Mouse (Mus musculus) liver, adult 2 months (tissue): Measurements from ENCODE around the gene Cyth4. TPM values are rescaled to one million over a fixed set of nuclear protein-coding genes. Genes with fewer than 3 reads are reported as not detected.

Experiments
- DNase-seq: peaks from one replicate; pipeline ENCODE4 v3.0.0-alpha.2; 2011; ENCODE audit warnings: low read depth, low spot score; ENCODE audit errors: extremely low read depth
- H3K27ac ChIP-seq: fragments of 200-500 bp; replicated peaks from 2 replicates; pipeline ENCODE4 v1.5.1; 2012; ENCODE audit warnings: low read depth, mild to moderate bottlenecking, control low read depth, inconsistent platforms, low read length; ENCODE audit not compliant: insufficient read depth
- H3K27me3 ChIP-seq: fragments of 200-500 bp; 2 replicates; pipeline ENCODE4 v1.6.1; 2012; ENCODE audit warnings: mild to moderate bottlenecking, moderate library complexity, low read length, inconsistent platforms; ENCODE audit not compliant: control insufficient read depth, insufficient read depth
- H3K36me3 ChIP-seq: fragments of 200-500 bp; 2 replicates; pipeline ENCODE4 v1.6.1; 2012; ENCODE audit warnings: low read length, inconsistent platforms; ENCODE audit not compliant: control insufficient read depth, insufficient read depth
- H3K4me1 ChIP-seq: fragments of 200-500 bp; 2 replicates; pipeline ENCODE4 v1.6.1; 2011; ENCODE audit warnings: low read length; ENCODE audit not compliant: control insufficient read depth, insufficient read depth
- H3K4me3 ChIP-seq: fragments of 200-500 bp; 2 replicates; pipeline ENCODE4 v1.5.1; 2011; ENCODE audit warnings: low read depth, mild to moderate bottlenecking, control low read depth, low read length, moderate library complexity; ENCODE audit not compliant: insufficient read depth
- H3K79me2 ChIP-seq: fragments of 200-500 bp; 2 replicates; pipeline ENCODE4 v1.6.1; 2012; ENCODE audit warnings: inconsistent platforms, mild to moderate bottlenecking, low read length, moderate library complexity; ENCODE audit not compliant: control insufficient read depth, insufficient read depth
- H3K9ac ChIP-seq: fragments of 200-500 bp; 2 replicates; pipeline ENCODE4 v1.6.1; 2012; ENCODE audit warnings: low read depth, mild to moderate bottlenecking, control low read depth, inconsistent platforms, low read length
- CTCF ChIP-seq: fragments of 200-500 bp; IDR thresholded peaks from 2 replicates; pipeline ENCODE4 v1.5.1; 2011; ENCODE audit warnings: low read depth, low read length, control low read depth
- POLR2A ChIP-seq: fragments of 200-500 bp; IDR thresholded peaks from 2 replicates; pipeline ENCODE4 v1.6.1; 2011; ENCODE audit warnings: low read length, control low read depth; ENCODE audit not compliant: insufficient read depth; ENCODE audit errors: extremely low read depth
- WGBS: fragments of 180-500 bp; shearing (Covaris S2); methylation state at CpG from one replicate; pipeline ENCODE4 v1.1.7; 2018; 5-methylcytosine and 5-hydroxymethylcytosine counted together
- polyA plus RNA-seq: library from polyadenylated mRNA; depleted of rRNA; stranded (reverse); fragments of >200 nt; gene quantifications from 2 replicates; pipeline ENCODE4 v1.2.3, GENCODE M21; 2012
- total RNA-seq: library from RNA; depleted of rRNA; stranded (reverse); fragments of >200 nt; gene quantifications from 2 replicates; pipeline ENCODE4 v1.2.3, GENCODE M21; 2014

The Cyth4 gene
- total and polyA plus RNA-seq, 2 experiments, result 4.7 to 5.7 TPM

DNA sequence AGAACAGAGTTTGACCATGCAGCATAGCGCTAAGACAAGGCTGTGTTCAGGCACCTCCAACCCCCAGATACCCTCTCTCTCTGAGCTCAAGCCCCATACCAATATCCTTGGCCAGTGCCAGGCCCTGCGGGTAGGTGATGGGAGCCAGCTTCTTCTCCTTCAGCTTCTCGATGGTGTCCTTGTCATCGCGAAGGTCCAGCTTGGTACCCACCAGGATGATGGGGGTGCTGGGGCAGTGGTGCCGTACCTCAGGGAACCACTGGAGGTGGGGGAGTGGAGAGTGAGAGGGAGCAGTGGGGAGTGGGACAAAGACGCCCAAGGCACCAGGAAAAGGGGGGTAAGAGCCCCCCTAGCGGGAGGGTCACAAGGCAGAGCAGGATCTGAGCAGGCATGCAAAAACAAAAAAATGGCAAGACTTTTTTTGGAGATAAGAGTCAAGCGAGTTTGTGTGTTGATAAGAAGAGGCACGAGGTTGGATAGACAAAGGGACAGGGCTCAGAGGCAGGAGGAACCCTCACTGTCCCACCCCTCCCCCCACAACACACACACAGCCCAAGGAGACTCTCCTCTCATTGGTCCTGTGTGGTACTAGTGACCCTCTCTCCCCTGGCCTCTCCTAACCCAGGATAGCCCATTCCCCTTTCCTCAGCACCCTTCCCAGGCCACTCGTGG lies 31.9 kb upstream of the Cyth4 start:
- TF ChIP-seq CTCF (no peak), POLR2A (no peak)
- WGBS, result 74% methylated on average over 11 of the region's 11 CpGs
- H3K27me3 ChIP-seq, result no peaks in the 10 kb centered on the region
- no peak overlapping the region for H3K9ac ChIP-seq
- no peaks in the 10 kb centered on the region for H3K36me3 ChIP-seq
- no peak overlapping the region for H3K4me3 ChIP-seq
- H3K4me1 ChIP-seq, result no peaks in the 10 kb centered on the region
- DNase-seq, result no peak
- no peak overlapping the region for H3K27ac ChIP-seq
- no peaks in the 10 kb centered on the region for H3K79me2 ChIP-seq

DNA sequence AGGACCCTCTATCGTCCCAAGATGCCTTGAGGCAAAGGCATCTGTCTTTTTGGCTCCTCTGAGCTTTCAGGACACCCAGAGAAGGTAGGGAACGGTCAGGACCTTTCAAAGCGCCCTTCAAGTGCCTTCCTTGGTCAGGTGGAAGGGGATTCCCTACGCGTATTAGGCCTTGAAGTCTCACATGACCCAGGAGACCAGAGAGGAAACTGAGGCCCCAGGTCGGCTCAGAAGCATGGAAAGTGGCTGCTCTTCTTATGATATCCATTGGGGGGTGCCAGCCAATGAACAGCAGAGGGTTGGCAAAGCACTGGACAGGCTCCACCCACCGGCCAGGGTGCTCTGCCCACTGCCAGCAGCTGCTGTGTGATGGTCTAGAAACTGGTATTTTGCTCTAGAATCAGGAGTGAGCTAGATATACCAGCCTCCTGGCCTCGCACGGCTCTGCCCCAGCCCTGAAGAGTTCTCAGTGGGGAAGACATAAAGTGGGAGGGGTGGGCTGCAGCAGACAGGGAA lies 29.2 kb upstream of the Cyth4 start:
- no peak overlapping the region for H3K27ac ChIP-seq

DNA sequence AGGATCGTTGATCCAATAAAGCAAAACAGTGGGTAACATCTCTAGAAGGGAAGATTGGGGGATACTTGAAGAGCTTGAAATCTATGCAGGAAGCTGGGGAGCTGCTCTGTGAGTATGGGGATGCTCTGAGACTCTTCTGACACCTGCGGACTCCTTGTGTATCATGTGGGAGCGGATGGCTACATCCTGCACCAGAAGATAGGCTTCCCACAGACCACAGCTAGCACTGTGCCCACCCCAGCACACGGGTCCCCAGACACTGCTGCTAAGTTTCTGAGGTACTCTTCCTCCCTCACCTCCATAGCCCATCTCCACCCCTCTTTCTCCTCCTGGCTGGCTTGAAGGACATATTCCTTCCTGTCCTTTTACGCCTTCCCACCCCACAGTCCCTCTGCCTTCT lies 26.7 kb upstream of the Cyth4 start:
- Histone ChIP-seq H3K27ac (no peak overlapping the region), H3K4me1 (no peaks in the 10 kb centered on the region), H3K9ac (no peak overlapping the region), H3K36me3 (no peaks in the 10 kb centered on the region), H3K4me3 (no peak overlapping the region), H3K27me3 (no peaks in the 10 kb centered on the region), H3K79me2 (no peaks in the 10 kb centered on the region)
- no peak for DNase-seq
- 96% methylated on average over 5 of the region's 5 CpGs for WGBS
- TF ChIP-seq POLR2A, result no peak
- TF ChIP-seq CTCF, result no peak

More for the DNA sequence above, 29.2 kb upstream of the Cyth4 start:
- Histone ChIP-seq H3K9ac (no peak overlapping the region), H3K79me2 (no peaks in the 10 kb centered on the region), H3K4me3 (no peak overlapping the region), H3K27me3 (no peaks in the 10 kb centered on the region), H3K4me1 (no peaks in the 10 kb centered on the region), H3K36me3 (no peaks in the 10 kb centered on the region)
- 79% methylated on average over 9 of the region's 9 CpGs for WGBS
- no peak for DNase-seq
- TF ChIP-seq POLR2A (no peak), CTCF (no peak)

DNA sequence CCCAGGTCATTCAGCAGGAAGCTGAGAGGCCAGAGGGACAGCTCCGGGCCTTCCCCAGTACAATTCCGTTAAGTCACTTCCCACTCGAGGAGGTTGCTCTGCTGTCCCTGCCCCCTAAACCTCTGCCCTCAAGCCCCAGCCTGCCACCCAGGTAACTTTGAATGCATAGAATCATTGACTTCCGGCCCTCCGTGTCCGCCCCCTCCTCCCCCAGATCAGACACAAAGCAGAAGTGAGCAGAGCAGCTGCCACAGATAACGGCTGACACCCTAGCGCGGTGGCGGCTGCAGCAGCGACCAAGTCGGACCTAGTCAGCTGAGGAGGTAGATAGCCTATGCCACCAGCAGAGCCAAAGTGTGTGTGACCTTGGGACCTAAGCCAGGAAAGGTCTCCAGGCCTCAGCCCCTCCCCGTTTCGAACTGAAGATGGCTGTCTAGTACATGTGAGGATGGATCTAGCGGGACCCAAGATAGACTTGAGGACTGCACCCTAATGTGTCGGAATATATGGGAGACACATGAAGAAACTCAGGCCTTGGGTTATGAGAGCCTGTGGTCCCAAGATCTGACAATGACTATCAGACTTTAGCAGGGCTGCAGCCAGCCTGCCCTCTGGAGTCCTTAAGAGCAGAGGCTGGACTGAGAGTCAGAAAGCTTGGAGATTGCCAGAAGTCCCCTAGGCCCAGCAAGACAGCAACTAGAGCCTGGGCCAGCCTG lies 25.1 kb upstream of the Cyth4 start:
- Histone ChIP-seq H3K9ac (peak overlapping the region; percentile 11), H3K4me3 (peak overlapping the region; percentile 39), H3K4me1 (no peaks in the 10 kb centered on the region), H3K79me2 (no peaks in the 10 kb centered on the region), H3K27me3 (no peaks in the 10 kb centered on the region), H3K36me3 (no peaks in the 10 kb centered on the region), H3K27ac (peak overlapping the region; percentile 28)
- DNase-seq, result no peak
- TF ChIP-seq CTCF, result no peak
- TF ChIP-seq POLR2A, result 0 out of 2 replicates have a peak, but pooled peaks have one; percentile 10
- 45% methylated on average over 16 of the region's 16 CpGs for WGBS

DNA sequence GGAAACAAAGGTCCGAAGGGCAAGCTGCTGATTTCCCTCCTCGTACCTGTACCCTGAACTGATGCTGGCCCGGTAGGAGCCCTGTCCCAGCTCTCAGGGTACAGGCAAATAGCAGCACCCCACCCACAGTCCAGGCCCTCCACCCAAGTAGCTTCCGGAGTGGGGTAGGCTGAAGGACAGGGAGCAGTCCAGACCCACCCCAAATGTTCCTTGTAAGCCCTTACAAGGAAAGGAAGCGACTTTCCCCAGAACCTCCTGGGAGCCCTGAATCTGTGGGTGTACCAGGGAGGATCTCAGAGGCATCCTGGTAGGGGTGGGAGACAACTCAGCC lies 24.6 kb upstream of the Cyth4 start:
- TF ChIP-seq CTCF, result no peak
- no peak for TF ChIP-seq POLR2A
- Histone ChIP-seq H3K9ac (peak overlapping the region; percentile 11), H3K36me3 (no peaks in the 10 kb centered on the region), H3K4me1 (no peaks in the 10 kb centered on the region), H3K27me3 (no peaks in the 10 kb centered on the region), H3K79me2 (no peaks in the 10 kb centered on the region), H3K27ac (peak overlapping the region; percentile 28), H3K4me3 (peak overlapping the region; percentile 39)
- 87% methylated on average over 5 of the region's 5 CpGs for WGBS
- no peak for DNase-seq
